Comparison of ENCODE assay signal across 8 mouse cellular contexts in genomic region chr1:172550551-172550951, GRCm38 (mm10). TPM values are rescaled to one million over a fixed set of nuclear protein-coding genes. Genes with fewer than 3 reads are reported as not detected.
DNase-seq lines count a peak whose midpoint lies in the region.

No protein-coding gene starts in this region.

- no peaks in the 10 kb centered on the region for H3K9me3 ChIP-seq in forebrain, embryonic 10.5 days
- no peaks in the 10 kb centered on the region for H3K9me3 ChIP-seq in hindbrain, embryonic 10.5 days

- peaks cover 55% of the 10 kb centered on the region for H3K4me1 ChIP-seq in forebrain, embryonic 10.5 days
- H3K4me1 ChIP-seq in hindbrain, embryonic 10.5 days (replicated peaks): peaks cover 46% of the 10 kb centered on the region

- WGBS in forebrain, embryonic 10.5 days: 1% methylated on average over 8 of the region's 8 CpGs
- 1% methylated on average over 8 of the region's 8 CpGs for WGBS in hindbrain, embryonic 10.5 days

- peak overlapping the region; percentile 48 for H3K4me3 ChIP-seq in forebrain, embryonic 10.5 days
- peak overlapping the region; percentile 53 for H3K4me3 ChIP-seq in hindbrain, embryonic 10.5 days

- peak overlapping the region; percentile 71 for H3K27ac ChIP-seq in forebrain, embryonic 10.5 days
- peak overlapping the region; percentile 75 for H3K27ac ChIP-seq in hindbrain, embryonic 10.5 days

- peaks cover 15% of the 10 kb centered on the region for H3K27me3 ChIP-seq in forebrain, embryonic 10.5 days (ENCODE audit: poor library complexity, severe bottlenecking)
- peaks cover 41% of the 10 kb centered on the region for H3K27me3 ChIP-seq in hindbrain, embryonic 10.5 days (ENCODE audit: insufficient read depth, poor library complexity, severe bottlenecking)

- peak; percentile 54 to 65 for DNase-seq in urinary bladder, postnatal 36 days (ENCODE audit: low spot score in 2 of 2)
- no peak for DNase-seq in urinary bladder, postnatal 10 days (ENCODE audit: low spot score)
- DNase-seq in forebrain, embryonic 10.5 days (ENCODE audit: extremely low spot score, low spot score): peak; percentile 75
- peak; percentile 58 for DNase-seq in hindbrain, embryonic 10.5 days (ENCODE audit: low spot score)
- DNase-seq in left cerebral cortex, adult 8-10 months (ENCODE audit: low spot score in 2 of 2): peak; percentile 39 to 41
- DNase-seq in lung, postnatal 4 days: peak; percentile 72 to 75
- peak; percentile 56 to 57 for DNase-seq in right cerebral cortex, adult 2 months (ENCODE audit: low spot score in 2 of 2)
- DNase-seq in cerebellum, adult 9-10 months: no peak

- no peaks in the 10 kb centered on the region for H3K36me3 ChIP-seq in forebrain, embryonic 10.5 days (replicated peaks)
- H3K36me3 ChIP-seq in hindbrain, embryonic 10.5 days: no peaks in the 10 kb centered on the region

RNA-seq across cellular contexts. Expression of gene Vsig8, which starts 5.2 kb away (rescaled TPM):
- polyA plus RNA-seq in forebrain, embryonic 10.5 days (2016; fragmentation: Nextera tagmentation; extraction: Ambion mirVana): 0.09 TPM in 1 of 2 replicates, not detected in the other
- 0.15 TPM in 1 of 2 replicates, not detected in the other for polyA plus RNA-seq in hindbrain, embryonic 10.5 days (2016; fragmentation: Nextera tagmentation; extraction: Ambion mirVana)
- under 1 TPM; 0.32 to 0.67 (median 0.57) TPM for total RNA-seq in left cerebral cortex, adult 8-10 months (2022)

RNA-seq across cellular contexts. Expression of gene Cfap45, which starts 29.9 kb away (rescaled TPM):
- 1.4 and 1.6 TPM in 2 replicates for polyA plus RNA-seq in forebrain, embryonic 10.5 days (2016; fragmentation: Nextera tagmentation; extraction: Ambion mirVana)
- 2.4 and 3.6 TPM in 2 replicates for polyA plus RNA-seq in hindbrain, embryonic 10.5 days (2016; fragmentation: Nextera tagmentation; extraction: Ambion mirVana)
- total RNA-seq in left cerebral cortex, adult 8-10 months (2022): 1 to 10 TPM; 3.7 to 4.7 (median 4.1) TPM

RNA-seq across cellular contexts. Expression of gene Slamf8, which starts 39.8 kb away (rescaled TPM):
- polyA plus RNA-seq in forebrain, embryonic 10.5 days (2016; fragmentation: Nextera tagmentation; extraction: Ambion mirVana): not detected in 2 replicates
- 0.12 TPM in 1 of 2 replicates, not detected in the other for polyA plus RNA-seq in hindbrain, embryonic 10.5 days (2016; fragmentation: Nextera tagmentation; extraction: Ambion mirVana)
- total RNA-seq in left cerebral cortex, adult 8-10 months (2022): under 1 TPM in 2 of 4 experiments, not detected in 2; 0.23 to 0.32 TPM

RNA-seq across cellular contexts. Expression of gene Tagln2, which starts 50.7 kb away (rescaled TPM):
- polyA plus RNA-seq in forebrain, embryonic 10.5 days (2016; fragmentation: Nextera tagmentation; extraction: Ambion mirVana): 69.7 and 71.1 TPM in 2 replicates
- 73.3 and 80.4 TPM in 2 replicates for polyA plus RNA-seq in hindbrain, embryonic 10.5 days (2016; fragmentation: Nextera tagmentation; extraction: Ambion mirVana)
- total RNA-seq in left cerebral cortex, adult 8-10 months (2022): 10 to 100 TPM in 3 of 4 experiments, 1 to 10 TPM in 1; 9.6 to 15.4 (median 12.5) TPM

RNA-seq across cellular contexts. Expression of gene Fcrl6, which starts 51.8 kb away (rescaled TPM):
- 0.32 TPM in 1 of 2 replicates, not detected in the other for polyA plus RNA-seq in forebrain, embryonic 10.5 days (2016; fragmentation: Nextera tagmentation; extraction: Ambion mirVana)
- polyA plus RNA-seq in hindbrain, embryonic 10.5 days (2016; fragmentation: Nextera tagmentation; extraction: Ambion mirVana): 0.21 TPM in 1 of 2 replicates, not detected in the other
- total RNA-seq in left cerebral cortex, adult 8-10 months (2022): not detected

Comparison
In these comparisons a context has a peak if more than half of its experiments do, and no peak if none do; other contexts are left out.
1. DNase-seq: peak in urinary bladder, postnatal 36 days (2 of 2), forebrain, embryonic 10.5 days (single experiment), hindbrain, embryonic 10.5 days (single experiment), left cerebral cortex, adult 8-10 months (2 of 2), lung, postnatal 4 days (2 of 2) and right cerebral cortex, adult 2 months (2 of 2); none in urinary bladder, postnatal 10 days (single experiment) and cerebellum, adult 9-10 months (single experiment).